Mouse (Mus musculus) subcutaneous adipose tissue, adult 2 months (tissue): ENCODE measurements around the gene Psmc2. TPM values are rescaled to one million over a fixed set of nuclear protein-coding genes. Genes with fewer than 3 reads are reported as not detected.

ENCODE experiments used
- polyA plus RNA-seq: library from polyadenylated mRNA; depleted of rRNA; stranded (reverse); fragments of >200 nt; gene quantifications from 2 replicates; pipeline ENCODE4 v1.2.3, GENCODE M21; 2012; ENCODE audit warnings: low replicate concordance; rRNA removed

Psmc2 gene
- polyA plus RNA-seq: 35.2 and 37.2 TPM in 2 replicates

DNA sequence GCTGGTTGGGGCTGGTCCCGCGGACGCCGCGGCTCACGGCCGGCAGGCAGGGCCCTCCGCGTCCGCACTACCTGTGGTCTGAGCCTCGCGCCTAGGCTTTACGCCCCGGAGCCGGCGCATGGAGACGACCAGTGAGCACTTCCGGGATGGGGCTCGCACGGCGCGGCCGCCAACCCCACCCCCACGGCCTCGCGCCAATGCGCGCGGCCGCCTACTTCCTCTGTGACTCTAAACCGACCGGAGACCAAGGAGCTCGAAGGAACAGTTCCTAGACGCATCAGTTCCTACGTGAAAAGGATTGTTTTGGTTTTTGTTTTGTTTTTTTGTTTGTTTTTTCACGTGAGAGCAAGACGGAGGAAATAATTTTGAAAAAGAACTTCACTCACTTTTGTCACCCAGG lies at the start of gene Psmc2, which contains the start of gene Dnajc2:
TSS of gene Psmc2 (plus strand) at position 231 of the 400 bp plus-strand sequence.
TSS of gene Dnajc2 (minus strand) at position 199 of the 400 bp plus-strand sequence.

GRCm38 (mm10) chr5:21736956-21737585 lies 48.0 kb upstream of the Psmc2 start, which contains the start of gene Pmpcb:
TSS of gene Pmpcb (plus strand) at chr5:21737141.

Other genes with a start within 250 kb of the Psmc2 start
- gene Lrrc17, start 241.7 kb upstream of the Psmc2 start, polyA plus RNA-seq: 9.7 and 56.5 TPM in 2 replicates
- gene Fbxl13, start 139.6 kb upstream of the Psmc2 start, polyA plus RNA-seq: 0.87 and 1.5 TPM in 2 replicates
- 20.3 and 66.6 TPM in 2 replicates for gene Armc10, start 139.5 kb upstream of the Psmc2 start, polyA plus RNA-seq
- gene Napepld, start 83.9 kb upstream of the Psmc2 start, polyA plus RNA-seq: 12.9 and 13.4 TPM in 2 replicates
- 53.2 and 75.4 TPM in 2 replicates for gene Pmpcb, start 48.1 kb upstream of the Psmc2 start, polyA plus RNA-seq
- gene Dnajc2, start within 50 bp of the Psmc2 start, polyA plus RNA-seq: 3.4 and 11.4 TPM in 2 replicates
- gene Slc26a5, start 80.3 kb downstream of the Psmc2 start, polyA plus RNA-seq: not detected in 2 replicates